Mouse (Mus musculus): ENCODE measurements around the gene Ppp2r2c.

GRCm38 (mm10) chr5:36960501-36960900 is 92.2 kb downstream of the Ppp2r2c start:
- TF ChIP-seq CTCF (IDR thresholded peaks at IDR 0.05; ENCODE audit: control insufficient read depth, insufficient read depth, low read length) (no peak), POLR2A (IDR thresholded peaks at IDR 0.05; ENCODE audit: borderline replicate concordance, control insufficient read depth, low read depth, low read length) (no peak)
